Comparison of ENCODE assay signal across 8 mouse cellular contexts in genomic region chr11:50025721-50026520, GRCm38 (mm10). TPM values are rescaled to one million over a fixed set of nuclear protein-coding genes. Genes with fewer than 3 reads are reported as not detected.
DNase-seq lines count a peak whose midpoint lies in the region; ATAC-seq and TF ChIP-seq lines count a peak whose summit lies in the region.

No protein-coding gene starts in this region.

- H3K4me3 ChIP-seq in cerebellum, adult 2 months (replicated peaks; ENCODE audit: insufficient read depth, low read depth, low read length), result peak overlapping the region; percentile 71
- peak overlapping the region; percentile 90 for H3K4me3 ChIP-seq in neural tube, embryonic 11.5 days (ENCODE audit: low read depth, low read length)
- peak overlapping the region; percentile 77 for H3K4me3 ChIP-seq in intestine, postnatal 0 days (ENCODE audit: low read depth, low read length)
- peak overlapping the region; percentile 77 for H3K4me3 ChIP-seq in olfactory bulb, adult 2 months (ENCODE audit: insufficient read depth, low read depth, low read length)

- no peak for TF ChIP-seq CTCF in cerebellum, adult 2 months (IDR thresholded peaks at IDR 0.05; ENCODE audit: borderline replicate concordance, insufficient read depth, low read depth, low read length)
- no peak for TF ChIP-seq CTCF in intestine, postnatal 0 days (IDR thresholded peaks at IDR 0.05; ENCODE audit: low read depth)
- TF ChIP-seq CTCF in olfactory bulb, adult 2 months (IDR thresholded peaks at IDR 0.05; ENCODE audit: insufficient read depth, low read depth, low read length), result no peak

- under 1% methylated on average over 24 of the region's 24 CpGs for WGBS in cerebellum, adult 2 months
- 9% methylated on average over 24 of the region's 24 CpGs for WGBS in neural tube, embryonic 11.5 days
- 10% methylated on average over 24 of the region's 24 CpGs for WGBS in intestine, postnatal 0 days
- WGBS in olfactory bulb, adult 2 months, result 1% methylated on average over 24 of the region's 24 CpGs

- H3K36me3 ChIP-seq in neural tube, embryonic 11.5 days (ENCODE audit: control insufficient read depth, insufficient read depth, low read length), result no peaks in the 10 kb centered on the region
- no peaks in the 10 kb centered on the region for H3K36me3 ChIP-seq in intestine, postnatal 0 days (ENCODE audit: control insufficient read depth, insufficient read depth)

- H3K27me3 ChIP-seq in cerebellum, adult 2 months (ENCODE audit: control insufficient read depth, insufficient read depth, low read length), result no peaks in the 10 kb centered on the region
- no peaks in the 10 kb centered on the region for H3K27me3 ChIP-seq in neural tube, embryonic 11.5 days (ENCODE audit: control insufficient read depth, insufficient read depth, low read length)
- H3K27me3 ChIP-seq in intestine, postnatal 0 days (replicated peaks; ENCODE audit: control insufficient read depth, insufficient read depth, low read length), result no peaks in the 10 kb centered on the region

- H3K9me3 ChIP-seq in neural tube, embryonic 11.5 days (ENCODE audit: control insufficient read depth, low read length), result no peaks in the 10 kb centered on the region
- H3K9me3 ChIP-seq in intestine, postnatal 0 days (ENCODE audit: control insufficient read depth), result no peaks in the 10 kb centered on the region

- no peak for ATAC-seq in cerebellum, adult (ENCODE audit: insufficient number of reproducible peaks, low FRiP score, low TSS enrichment)
- ATAC-seq in neural tube, embryonic 11.5 days (ENCODE audit: insufficient read depth, low FRiP score, low TSS enrichment), result no peak; the same call in 1 of the 2 replicates
- ATAC-seq in intestine, postnatal 0 days, result 0 out of 2 replicates have a peak, but pooled peaks have one; percentile 1

- peaks cover 3% of the 10 kb centered on the region; the same call in 1 of the 2 replicates for H3K4me1 ChIP-seq in cerebellum, adult 2 months (ENCODE audit: control insufficient read depth, insufficient read depth, low read length)
- peaks cover 22% of the 10 kb centered on the region; the same call in 1 of the 2 replicates for H3K4me1 ChIP-seq in neural tube, embryonic 11.5 days (ENCODE audit: control insufficient read depth, insufficient read depth, low read length)
- H3K4me1 ChIP-seq in intestine, postnatal 0 days (replicated peaks; ENCODE audit: control insufficient read depth, insufficient read depth, low read length), result 0 out of 2 replicates have a peak, but pooled peaks cover 2% of the 10 kb centered on the region
- H3K4me1 ChIP-seq in olfactory bulb, adult 2 months (ENCODE audit: control insufficient read depth, insufficient read depth, low read length), result peaks cover 4% of the 10 kb centered on the region; the same call in 1 of the 2 replicates

- peak overlapping the region; percentile 98 for H3K9ac ChIP-seq in neural tube, embryonic 11.5 days (ENCODE audit: low read length)
- peak overlapping the region; percentile 84 for H3K9ac ChIP-seq in intestine, postnatal 0 days (ENCODE audit: low read depth, low read length)

- H3K27ac ChIP-seq in cerebellum, adult 2 months (ENCODE audit: insufficient read depth, low read length), result peak overlapping the region; percentile 95
- peak overlapping the region; percentile 71 for H3K27ac ChIP-seq in neural tube, embryonic 11.5 days (ENCODE audit: low read depth, low read length)
- H3K27ac ChIP-seq in intestine, postnatal 0 days (ENCODE audit: low read depth, low read length), result peak overlapping the region; percentile 85; the same call in 1 of the 2 replicates
- H3K27ac ChIP-seq in olfactory bulb, adult 2 months (ENCODE audit: insufficient read depth, low read depth, low read length), result peak overlapping the region; percentile 71

- peak in 1 of 2 experiments; percentile 33 for DNase-seq in cerebellum, adult 2 months
- DNase-seq in neural tube, embryonic 11.5 days (ENCODE audit: low spot score), result no peak
- DNase-seq in neural tube, embryonic 10.5 days (ENCODE audit: extremely low spot score, low spot score), result no peak
- DNase-seq in layer of hippocampus, postnatal 10 days (ENCODE audit: low spot score in 2 of 2), result no peak
- no peak for DNase-seq in kidney, postnatal 25 days

- no peak for TF ChIP-seq POLR2A in cerebellum, adult 2 months (IDR thresholded peaks at IDR 0.05; ENCODE audit: borderline replicate concordance, insufficient read depth, low read length)
- TF ChIP-seq POLR2A in olfactory bulb, adult 2 months (IDR thresholded peaks at IDR 0.05; ENCODE audit: insufficient read depth, low read depth, low read length), result no peak

- peak overlapping the region; percentile 71 for H3K4me2 ChIP-seq in neural tube, embryonic 11.5 days (ENCODE audit: low read depth)
- H3K4me2 ChIP-seq in intestine, postnatal 0 days (replicated peaks; ENCODE audit: low read depth), result peak overlapping the region; percentile 95

RNA-seq across cellular contexts. Expression of gene Rnf130, which starts 0.8 kb away (rescaled TPM):
- 76.6 and 77.8 TPM in 2 replicates for polyA plus RNA-seq in cerebellum, adult 2 months (2012; rRNA removed)
- 79.0 and 80.0 TPM in 2 replicates for polyA plus RNA-seq in neural tube, embryonic 11.5 days (2014; fragmentation: Nextera tagmentation; extraction: Ambion mirVana)
- 46.5 and 52.2 TPM in 2 replicates for polyA plus RNA-seq in intestine, postnatal 0 days (2015; fragmentation: Nextera tagmentation; extraction: Ambion mirVana)
- polyA plus RNA-seq in olfactory bulb, adult 2 months (2012; ENCODE audit: insufficient read depth, insufficient read length, low replicate concordance, missing spikeins), result not detected in 2 replicates
- 10 to 100 TPM; 84.5 to 87.4 TPM for total RNA-seq in layer of hippocampus, postnatal 10 days (2021)
